Mouse (Mus musculus) CH12F3 (cell line): Measurements from ENCODE around the gene Ankrd61.

ENCODE experiments used
- in situ Hi-C: fragments of 300-500 bp; cut with MboI; formaldehyde crosslinking; loops from 2 replicates; pipeline ENCODE4 v1.14.3; 2020; ENCODE audit warnings: low sequenced_read_pairs

Ankrd61 gene

DNA sequence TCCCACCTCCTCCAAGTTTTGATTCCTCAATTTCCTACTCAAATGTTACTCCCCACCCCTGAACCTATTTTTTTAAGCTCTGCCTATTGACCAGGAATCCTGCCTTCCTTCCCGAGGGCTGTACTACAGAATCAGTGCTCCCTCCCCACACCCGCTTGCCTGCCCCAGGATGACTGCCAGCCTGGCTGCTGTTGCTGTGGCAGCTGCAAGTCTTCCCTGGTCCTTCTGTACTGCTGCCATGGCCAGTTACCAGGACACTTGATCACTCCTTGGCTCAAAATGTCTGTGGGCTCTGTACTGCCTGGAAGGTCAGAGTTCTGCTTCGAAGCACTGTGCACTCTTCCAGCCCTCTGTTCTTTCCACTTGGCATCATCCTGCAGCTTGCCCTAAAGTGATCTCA lies 4.6 kb upstream of the Ankrd61 start:
- in situ Hi-C loops: no loop called here

DNA sequence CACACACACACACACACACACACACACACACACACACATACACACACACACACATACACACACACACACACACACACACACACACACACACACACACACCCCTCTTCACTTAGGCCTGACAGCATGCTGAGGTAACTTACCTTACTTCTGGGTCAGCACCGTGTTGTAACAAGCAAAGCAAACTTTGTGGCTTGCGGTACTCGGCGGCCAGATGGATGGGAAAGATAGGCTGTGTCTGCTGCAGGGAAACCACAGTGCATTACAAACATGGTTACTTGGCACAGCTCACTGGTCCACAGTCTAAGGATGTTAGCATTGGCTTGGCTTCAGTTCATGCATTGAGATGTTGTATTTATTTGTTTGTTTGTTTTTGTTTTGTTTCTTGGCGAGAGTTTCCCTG lies 4.1 kb downstream of the Ankrd61 start:
- in situ Hi-C loops: no loop called here

DNA sequence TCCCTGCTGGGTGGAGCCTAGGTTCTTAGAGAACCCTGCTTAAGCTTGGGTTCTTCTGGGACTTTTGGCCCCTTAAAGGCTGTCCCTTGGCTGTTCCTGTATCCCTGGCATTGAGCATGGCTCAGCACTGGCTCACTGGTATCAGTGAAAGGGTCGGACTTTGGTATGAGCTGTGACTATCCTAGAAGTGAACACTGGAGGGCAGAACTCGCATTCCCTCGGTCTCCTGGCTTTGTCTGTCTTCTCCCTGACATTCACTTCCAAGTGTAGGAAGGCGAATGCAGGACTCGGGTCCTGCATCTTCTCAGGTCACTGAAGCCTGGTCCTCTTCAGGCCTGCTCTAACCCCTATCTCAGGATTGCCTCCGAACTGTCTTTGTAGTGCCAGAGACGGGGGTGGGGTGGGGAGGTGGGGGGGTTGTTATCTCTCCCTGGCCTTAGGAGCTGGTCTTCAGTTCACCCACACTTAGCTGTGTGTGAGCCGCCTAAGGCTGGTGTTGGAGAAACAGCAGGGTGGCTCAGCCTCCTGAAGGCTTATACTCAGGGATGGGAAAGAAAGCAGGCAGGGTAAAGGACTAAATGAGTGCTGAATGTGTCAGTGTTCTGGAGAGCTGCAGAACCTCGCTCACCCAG lies 5.1 kb downstream of the Ankrd61 start:
- in situ Hi-C loops: no loop called here

DNA sequence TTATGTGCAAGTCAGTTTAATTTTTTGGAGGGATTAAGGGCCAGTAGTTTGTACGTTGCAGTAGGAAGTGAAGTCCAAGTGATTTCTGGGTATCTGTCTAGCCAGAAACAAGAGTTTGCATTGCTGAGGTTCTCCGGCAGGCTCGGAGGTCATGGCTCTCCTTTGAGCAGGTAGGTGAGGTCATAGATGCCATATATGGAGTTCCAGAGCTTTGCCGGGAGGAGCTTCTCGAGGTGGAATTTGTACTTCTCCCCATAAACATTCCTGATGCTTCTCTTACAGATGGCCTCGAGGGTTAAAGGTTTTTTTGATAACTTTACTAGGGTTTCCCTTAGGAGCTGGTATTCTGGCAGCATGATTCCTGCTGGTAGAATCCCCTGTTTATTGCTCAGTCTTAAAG lies 6.7 kb downstream of the Ankrd61 start:
- in situ Hi-C loops: no loop called here

DNA sequence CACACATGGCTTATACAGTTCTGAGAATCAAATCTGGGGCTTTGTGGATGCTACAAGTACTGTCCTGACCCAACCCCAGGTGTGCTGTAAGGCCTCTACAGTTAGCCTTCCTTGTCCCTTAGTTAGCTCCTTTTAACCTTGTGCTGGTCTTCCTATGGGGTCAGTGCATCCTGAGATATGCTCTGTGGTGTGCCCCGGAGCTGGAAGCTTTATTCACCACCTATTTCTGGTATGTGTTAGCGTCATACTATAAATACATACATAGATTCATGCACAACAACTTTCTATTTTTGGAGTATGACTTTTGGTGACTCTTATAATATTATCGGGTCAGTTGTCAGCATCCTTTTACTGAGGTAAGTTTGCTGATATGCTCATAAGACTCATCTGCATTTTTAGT lies 12.2 kb downstream of the Ankrd61 start:
- in situ Hi-C loops: no loop called here

DNA sequence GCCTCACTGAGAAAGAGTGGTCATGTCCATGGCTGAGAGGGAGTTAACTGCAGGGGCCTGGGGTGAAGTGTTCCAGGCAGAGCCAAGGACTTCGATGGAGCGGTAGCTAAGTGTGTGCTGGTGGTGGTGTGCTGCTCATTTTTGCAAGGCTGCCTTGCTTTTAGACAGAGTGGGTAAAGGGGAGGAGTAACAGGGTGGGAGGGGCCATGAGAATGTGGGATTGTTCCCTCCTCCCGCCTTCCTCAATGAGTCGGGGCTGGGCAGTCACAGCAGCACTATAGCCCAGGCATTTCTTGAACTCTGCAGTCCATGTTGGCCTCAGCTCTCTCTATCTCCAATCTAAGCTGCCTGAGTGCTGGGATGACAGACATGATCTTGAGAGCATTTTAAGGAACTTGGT lies 22.9 kb downstream of the Ankrd61 start:
- in situ Hi-C loops: no loop called here

DNA sequence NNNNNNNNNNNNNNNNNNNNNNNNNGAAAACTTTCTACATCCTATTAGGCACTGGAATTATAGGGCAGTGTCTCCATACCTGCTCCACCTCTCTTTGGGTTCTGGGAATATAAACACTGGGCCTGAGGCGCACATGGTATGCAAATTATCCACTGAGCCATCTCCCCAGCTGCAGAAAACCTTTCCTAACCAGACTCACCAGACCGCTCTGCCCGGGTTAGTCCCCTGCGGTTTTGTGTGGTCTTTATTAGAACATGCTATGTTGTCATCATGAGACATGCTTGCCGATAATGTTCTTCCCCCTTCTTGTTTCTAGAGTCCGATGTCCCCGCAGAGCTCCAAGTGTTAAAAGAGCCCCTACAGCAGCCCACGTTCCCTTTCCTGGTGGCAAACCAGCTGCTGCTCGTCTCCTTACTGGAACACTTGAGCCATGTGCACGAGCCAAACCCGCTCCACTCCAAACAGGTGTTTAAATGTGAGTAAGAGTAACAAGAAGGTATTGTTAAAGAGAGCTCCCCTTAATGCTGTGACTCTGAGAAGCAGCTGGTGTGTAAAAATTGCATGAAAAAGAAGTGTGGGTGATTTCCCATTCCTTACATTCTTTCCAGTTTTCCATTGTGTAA lies 25.8 kb downstream of the Ankrd61 start:
- in situ Hi-C loops: no loop called here
